Mouse (Mus musculus): Measurements from ENCODE around the gene Adgrf1. TPM values are rescaled to one million over a fixed set of nuclear protein-coding genes. Genes with fewer than 3 reads are reported as not detected.

Gene Adgrf1
- total and polyA plus RNA-seq, 3 experiments: not detected

- no peak overlapping the region for H3K9ac ChIP-seq (ENCODE audit: insufficient read depth, low read depth)
- no peaks in the 10 kb centered on the region for H3K4me1 ChIP-seq (ENCODE audit: control insufficient read depth in 1 of 2, insufficient read depth in 2 of 2)
- H3K4me3 ChIP-seq (replicated peaks in 1 of 3; ENCODE audit: low read depth in 2 of 3, low read length in 2 of 3, poor library complexity in 1 of 3): no peak overlapping the region
- in situ Hi-C loops (cut with MboI; ENCODE audit: low pct_ligation_motif_present, low pct_unique_long_range_greater_than_20kb, low sequenced_read_pairs) (no loop called here), dilution Hi-C loops (cut with MboI; ENCODE audit: extremely low pct_ligation_motif_present, extremely low pct_unique_long_range_greater_than_20kb, low sequenced_read_pairs) (no loop called here)
- no peak overlapping the region for H3K4me2 ChIP-seq (ENCODE audit: insufficient read depth, low read depth, poor library complexity, severe bottlenecking)
- H3K36me3 ChIP-seq (replicated peaks in 1 of 2; ENCODE audit: control insufficient read depth in 1 of 2, insufficient read depth in 1 of 2, low read length in 1 of 2): no peaks in the 10 kb centered on the region
- H3K27me3 ChIP-seq (replicated peaks): no peaks in the 10 kb centered on the region
- no peak overlapping the region for H3K27ac ChIP-seq (ENCODE audit: insufficient read depth, low read depth)
- peaks cover 26% of the 10 kb centered on the region for H3K9me3 ChIP-seq (replicated peaks; ENCODE audit: low read length)
- TF ChIP-seq CHD1 (IDR thresholded peaks at IDR 0.05; ENCODE audit: low read depth, low read length): no peak
- TF ChIP-seq NELFE (IDR thresholded peaks at IDR 0.05; ENCODE audit: low read depth, low read length): no peak
- no peak for TF ChIP-seq ZC3H11A (IDR thresholded peaks at IDR 0.05; ENCODE audit: low read depth, low read length)
- no peak for TF ChIP-seq KAT2A (IDR thresholded peaks at IDR 0.05; ENCODE audit: insufficient replicate concordance, low read length)
- no peak for TF ChIP-seq USF1 (IDR thresholded peaks at IDR 0.05; ENCODE audit: low read depth, low read length)
- no peak for TF ChIP-seq RCOR1 (conservative IDR thresholded peaks at IDR 0.05; ENCODE audit: low read depth, low read length)
- TF ChIP-seq JUN (IDR thresholded peaks at IDR 0.05; ENCODE audit: insufficient read depth, low read depth, low read length): no peak
- no peak for TF ChIP-seq UBTF (IDR thresholded peaks at IDR 0.05; ENCODE audit: low read depth, low read length)
- TF ChIP-seq ETS1 (conservative IDR thresholded peaks at IDR 0.05; ENCODE audit: low read depth, low read length): no peak
- no peak for TF ChIP-seq NRF1 (IDR thresholded peaks at IDR 0.05; ENCODE audit: low read depth, low read length)
- TF ChIP-seq BHLHE40 (IDR thresholded peaks at IDR 0.05; ENCODE audit: low read depth, low read length): no peak
- TF ChIP-seq EP300 (IDR thresholded peaks at IDR 0.05; ENCODE audit: low read length): no peak
- no peak for TF ChIP-seq E2F4 (IDR thresholded peaks at IDR 0.05; ENCODE audit: insufficient replicate concordance, low read depth, low read length)
- TF ChIP-seq POLR2AphosphoS2 (IDR thresholded peaks at IDR 0.05; ENCODE audit: low read depth, low read length): no peak
- H3K79me2 ChIP-seq (replicated peaks; ENCODE audit: control insufficient read depth, extremely low read depth, insufficient read depth, poor library complexity, severe bottlenecking): no peaks in the 10 kb centered on the region
- no peak for DNase-seq (ENCODE audit: extremely low read depth)
These were observed 12.7 kb downstream of the Adgrf1 start for GRCm38 (mm10) chr17:43282828-43283227.

GRCm38 (mm10) chr17:43299515-43299914 is 29.4 kb downstream of the Adgrf1 start:
- Histone ChIP-seq H3K4me2 (ENCODE audit: insufficient read depth, low read depth, poor library complexity, severe bottlenecking) (no peak overlapping the region), H3K79me2 (replicated peaks; ENCODE audit: control insufficient read depth, extremely low read depth, insufficient read depth, poor library complexity, severe bottlenecking) (no peaks in the 10 kb centered on the region), H3K27ac (ENCODE audit: insufficient read depth, low read depth) (no peak overlapping the region), H3K9ac (ENCODE audit: insufficient read depth, low read depth) (no peak overlapping the region), H3K27me3 (replicated peaks) (no peaks in the 10 kb centered on the region), H3K4me3 (replicated peaks in 1 of 3; ENCODE audit: low read depth in 2 of 3, low read length in 2 of 3, poor library complexity in 1 of 3) (no peak overlapping the region), H3K4me1 (ENCODE audit: control insufficient read depth in 1 of 2, insufficient read depth in 2 of 2) (peaks cover 0 to 8% of the 10 kb centered on the region in 2 experiments; a peak in 1 of 4 replicates), H3K36me3 (replicated peaks in 1 of 2; ENCODE audit: control insufficient read depth in 1 of 2, insufficient read depth in 1 of 2, low read length in 1 of 2) (no peaks in the 10 kb centered on the region), H3K9me3 (replicated peaks; ENCODE audit: low read length) (peaks cover 39% of the 10 kb centered on the region)
- no peak for TF ChIP-seq ETS1 (conservative IDR thresholded peaks at IDR 0.05; ENCODE audit: low read depth, low read length)
- TF ChIP-seq NRF1 (IDR thresholded peaks at IDR 0.05; ENCODE audit: low read depth, low read length): no peak
- TF ChIP-seq MYC (IDR thresholded peaks at IDR 0.05; ENCODE audit: low read depth, low read length): no peak
- no peak for TF ChIP-seq ZMIZ1 (IDR thresholded peaks at IDR 0.05; ENCODE audit: low read depth, low read length)
- in situ Hi-C loops (cut with MboI; ENCODE audit: low pct_ligation_motif_present, low pct_unique_long_range_greater_than_20kb, low sequenced_read_pairs): no loop called here
- dilution Hi-C loops (cut with MboI; ENCODE audit: extremely low pct_ligation_motif_present, extremely low pct_unique_long_range_greater_than_20kb, low sequenced_read_pairs): no loop called here
- no peak for DNase-seq (ENCODE audit: extremely low read depth)
